Mouse (Mus musculus): ENCODE measurements around the gene Man2c1.

Gene Man2c1

DNA sequence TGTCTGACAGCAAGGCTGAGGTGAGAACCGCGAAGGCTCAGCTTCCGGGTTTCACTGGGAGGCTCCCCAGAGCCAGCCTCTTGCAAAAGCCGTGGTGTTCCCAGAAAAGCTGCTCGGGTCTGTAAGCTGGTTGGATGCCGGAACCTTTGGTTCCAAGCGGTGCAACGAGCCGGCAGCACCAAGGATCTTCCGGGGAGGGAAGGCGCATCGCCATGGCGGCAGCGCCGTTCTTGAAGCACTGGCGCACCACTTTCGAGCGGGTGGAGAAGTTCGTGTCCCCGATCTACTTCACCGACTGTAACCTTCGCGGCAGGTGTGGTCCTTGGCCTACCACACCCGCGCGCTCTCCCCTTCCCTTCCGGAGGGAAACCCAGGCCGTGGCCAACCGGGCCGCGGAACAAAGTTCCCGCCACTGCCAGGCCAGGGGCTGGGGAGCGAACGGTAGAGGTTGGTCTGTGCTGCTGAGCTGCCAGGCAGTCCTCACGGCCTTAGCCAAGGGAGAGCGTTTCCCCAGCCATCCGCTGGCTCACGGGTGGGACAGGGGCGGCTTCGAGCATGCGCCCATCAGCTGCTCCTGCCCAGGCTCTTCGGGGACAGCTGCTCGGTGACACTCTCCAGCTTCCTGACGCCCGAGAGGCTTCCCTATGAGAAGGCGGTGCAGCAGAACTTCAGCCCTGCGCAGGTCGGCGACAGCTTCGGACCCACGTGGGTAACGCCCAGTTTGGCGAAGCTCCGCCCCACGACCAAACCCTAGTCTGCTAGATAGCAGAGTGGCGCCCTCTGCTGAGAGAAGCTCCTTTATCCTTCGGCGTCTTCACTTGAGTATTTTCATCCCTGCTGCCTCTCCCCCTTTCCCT, at the start of gene Man2c1:
TSS of gene Man2c1 (plus strand) at position 114 of the 857 bp plus-strand sequence.
- peak; percentile 95 for DNase-seq

DNA sequence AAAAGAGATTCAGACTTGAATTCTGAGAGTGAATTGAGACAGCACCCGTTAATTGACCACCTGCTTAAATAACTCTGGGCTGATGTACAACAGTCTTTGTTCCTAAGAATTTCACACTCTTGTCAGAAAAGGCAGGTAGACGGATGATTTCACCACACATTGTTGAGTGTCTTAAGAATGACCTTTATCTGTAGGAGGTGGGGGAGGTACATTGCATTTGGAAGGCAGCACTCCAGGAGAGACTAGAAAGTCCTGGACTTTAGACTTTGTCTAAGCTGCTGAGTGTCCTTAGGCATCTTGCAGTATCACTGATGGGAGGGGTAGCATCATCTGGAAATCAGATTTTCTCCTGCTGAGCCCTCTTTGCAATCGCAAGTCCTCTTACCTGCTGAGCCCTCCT, 48.3 kb upstream of the Man2c1 start:
- DNase-seq, result no peak

DNA sequence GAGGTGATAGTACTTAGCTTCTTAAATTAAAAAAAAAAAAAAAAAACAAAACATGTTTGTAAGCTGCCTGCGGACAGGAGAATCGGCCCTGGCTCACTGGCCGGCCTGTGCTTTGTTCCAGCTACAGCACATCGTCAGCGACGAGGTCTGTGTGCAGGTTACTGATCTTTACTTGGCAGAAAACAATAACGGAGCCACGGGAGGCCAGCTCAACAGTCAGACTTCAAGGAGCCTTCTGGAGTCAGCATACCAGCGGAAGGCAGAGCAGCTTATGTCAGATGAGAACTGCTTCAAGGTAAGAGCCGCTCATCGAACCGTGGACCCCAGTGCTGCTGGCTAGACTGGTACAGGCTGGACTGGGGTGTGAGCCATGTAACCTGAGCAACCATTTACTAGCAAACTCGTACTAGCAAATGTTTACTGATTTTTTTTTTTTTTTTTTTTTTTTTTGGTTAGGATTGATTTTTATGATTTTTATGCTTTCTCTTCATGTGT, 13.2 kb upstream of the Man2c1 start:
- no peak for DNase-seq

DNA sequence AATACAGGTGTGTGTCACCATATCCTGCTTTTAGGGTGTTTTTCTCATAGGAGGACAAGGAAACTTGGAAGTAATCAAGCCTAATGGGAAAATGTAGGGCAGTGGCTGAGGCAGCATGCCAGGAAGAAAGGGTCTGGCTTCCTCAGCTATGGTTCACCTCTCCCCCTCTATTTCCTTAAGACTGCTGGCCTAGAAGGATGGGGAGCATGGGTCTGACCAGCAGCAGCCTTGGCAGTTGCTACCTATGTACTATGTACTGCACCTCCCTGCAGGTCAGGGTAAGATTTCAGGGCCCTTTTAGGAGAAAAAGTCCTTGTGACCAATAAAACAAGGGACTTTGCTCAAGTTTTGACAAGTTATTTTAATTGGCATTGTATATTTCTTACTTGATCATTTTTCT, 849 bp upstream of the Man2c1 start:
- peak; percentile 21 for DNase-seq

DNA sequence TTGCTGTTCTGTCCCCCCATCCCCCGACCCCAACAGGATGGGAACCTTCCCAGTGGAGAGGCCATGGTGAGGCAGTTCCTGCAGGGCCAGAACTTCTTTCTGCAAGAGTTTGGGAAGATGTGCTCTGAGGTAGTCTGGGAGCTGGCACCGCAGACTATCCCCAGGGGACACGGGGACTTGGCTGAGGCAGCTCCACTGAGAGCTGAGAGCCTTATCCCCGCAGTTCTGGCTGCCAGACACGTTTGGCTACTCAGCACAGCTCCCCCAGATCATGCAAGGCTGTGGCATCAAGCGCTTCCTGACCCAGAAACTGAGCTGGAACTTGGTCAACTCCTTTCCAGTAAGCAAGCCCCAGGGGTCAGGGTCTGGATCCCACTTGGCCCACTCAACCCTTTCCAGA, 6.8 kb downstream of the Man2c1 start:
- no peak for DNase-seq

GRCm38 (mm10) chr9:57137777-57138176, 7.3 kb downstream of the Man2c1 start:
- DNase-seq, result no peak

DNA sequence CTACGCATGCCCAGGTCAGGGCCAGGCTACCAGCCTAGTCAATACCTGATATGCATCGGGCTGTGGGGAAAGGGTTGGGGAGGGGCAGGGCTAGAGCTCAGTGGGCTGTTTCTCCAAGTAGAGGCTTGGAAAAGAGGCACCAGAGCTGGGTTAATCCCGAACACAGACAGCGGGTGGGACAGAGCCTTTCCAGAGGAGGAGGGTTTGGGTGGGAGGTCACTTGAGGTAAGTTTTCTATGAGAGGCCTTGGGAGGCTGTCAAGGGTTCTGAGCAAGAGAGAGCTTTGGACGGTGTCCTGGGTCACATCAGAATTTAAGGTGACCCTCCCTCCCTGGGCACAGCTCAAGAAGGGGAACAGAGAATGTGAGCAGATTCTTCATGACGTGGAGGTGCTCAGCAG, 8.0 kb downstream of the Man2c1 start:
- no peak for DNase-seq

GRCm38 (mm10) chr9:57139110-57139509, 8.6 kb downstream of the Man2c1 start:
- DNase-seq, result no peak

DNA sequence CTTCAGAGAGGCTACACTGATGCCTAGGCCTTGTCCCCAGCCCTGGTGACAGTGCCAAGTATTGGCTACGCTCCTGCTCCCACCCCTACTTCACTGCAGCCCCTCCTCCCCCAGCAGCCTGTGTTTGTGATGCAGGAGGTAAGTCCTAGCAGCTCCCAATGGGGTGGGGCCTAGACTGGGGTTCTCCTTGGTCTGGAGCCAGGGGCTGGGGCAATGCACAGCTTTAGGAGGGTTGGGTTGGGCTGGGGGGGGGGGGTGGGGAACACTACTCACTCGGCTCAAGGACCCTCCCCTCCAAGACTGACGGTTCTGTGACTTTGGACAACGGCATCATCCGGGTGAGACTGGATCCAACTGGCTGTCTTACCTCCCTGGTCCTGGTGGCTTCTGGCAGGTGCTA, 9.1 kb downstream of the Man2c1 start:
- no peak for DNase-seq

- no peak for DNase-seq
Measured at GRCm38 (mm10) chr9:57141417-57142353, 11.2 kb downstream of the Man2c1 start.

- no peak for DNase-seq
Measured at GRCm38 (mm10) chr9:57143212-57143611, 12.7 kb downstream of the Man2c1 start.

GRCm38 (mm10) chr9:57144830-57145229, 14.3 kb downstream of the Man2c1 start:
- DNase-seq, result no peak

DNA sequence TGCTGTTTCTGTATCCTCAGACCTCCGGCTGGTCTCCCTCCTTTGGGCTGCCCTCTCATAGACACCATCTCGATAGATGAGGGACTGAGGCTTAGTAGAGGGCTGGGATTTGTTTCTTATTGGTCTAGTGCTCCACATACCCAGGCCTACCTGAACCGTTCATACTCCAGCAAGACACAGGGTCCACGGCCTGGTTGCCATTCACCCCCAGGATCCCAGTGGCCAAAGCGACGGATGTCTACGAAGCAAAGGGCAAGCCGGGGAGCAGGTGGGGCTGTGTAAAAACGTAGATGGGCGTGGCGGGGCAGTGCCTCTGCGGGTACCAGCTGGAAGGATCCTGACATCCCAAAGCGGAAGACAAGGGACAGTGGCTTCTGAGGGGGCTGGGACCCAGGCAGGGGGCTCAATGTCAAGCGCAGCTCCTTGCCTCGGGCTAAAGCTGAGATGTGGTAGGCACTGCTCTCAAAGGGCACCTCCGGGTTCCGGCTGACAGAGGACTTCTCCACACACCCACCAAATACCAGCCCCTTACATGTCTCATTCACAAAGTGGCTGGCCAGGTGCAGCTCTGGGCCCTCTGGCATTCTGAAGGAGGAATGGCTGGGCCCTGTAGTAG, 16.1 kb downstream of the Man2c1 start:
- no peak for DNase-seq

- DNase-seq, result no peak
Measured at GRCm38 (mm10) chr9:57147205-57148143, 17.0 kb downstream of the Man2c1 start.

GRCm38 (mm10) chr9:57148144-57148878, 17.8 kb downstream of the Man2c1 start, which contains the start of gene Neil1:
Gene Neil1, minus strand, starts transcription at chr9:57148305.
- peak; percentile 92 for DNase-seq

DNA sequence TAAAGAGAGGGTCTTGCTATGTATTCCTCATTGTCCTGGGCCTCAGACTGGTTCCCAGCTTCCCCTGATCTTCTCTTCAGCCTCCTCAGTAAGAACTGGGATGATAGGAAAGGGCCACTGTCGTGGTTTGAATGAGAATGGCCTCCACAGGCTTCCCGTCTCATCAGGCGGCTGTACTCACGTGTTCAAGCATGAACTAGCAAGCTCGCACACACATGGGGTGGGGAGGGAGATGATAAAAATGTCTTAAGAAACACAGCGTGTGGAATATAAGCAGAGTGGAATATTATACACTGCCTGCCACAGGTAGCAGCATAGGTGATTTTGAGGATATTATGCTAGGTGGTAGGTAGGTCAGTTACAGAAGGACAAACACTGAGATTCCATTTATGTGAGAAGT, 18.5 kb downstream of the Man2c1 start:
- no peak for DNase-seq

DNA sequence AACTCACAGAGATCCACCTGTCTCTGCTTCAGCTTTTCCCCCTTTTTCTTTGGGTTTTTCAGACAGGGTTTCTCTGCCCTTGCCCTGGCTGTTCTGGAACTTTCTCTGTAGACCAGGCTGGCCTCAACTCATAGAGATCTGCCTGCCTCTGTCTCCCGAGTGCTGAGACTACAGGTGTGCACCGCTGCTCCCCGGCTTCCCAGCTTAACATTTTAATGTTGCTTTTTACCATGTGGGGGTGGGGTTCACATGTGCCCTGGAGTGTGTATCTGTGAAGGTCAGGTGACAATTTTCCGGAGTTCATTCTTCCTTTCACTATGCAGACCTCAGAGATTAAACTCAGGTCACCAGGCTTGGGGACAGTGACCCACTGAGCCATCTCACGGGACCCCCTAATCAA, 19.7 kb downstream of the Man2c1 start:
- DNase-seq, result no peak

DNA sequence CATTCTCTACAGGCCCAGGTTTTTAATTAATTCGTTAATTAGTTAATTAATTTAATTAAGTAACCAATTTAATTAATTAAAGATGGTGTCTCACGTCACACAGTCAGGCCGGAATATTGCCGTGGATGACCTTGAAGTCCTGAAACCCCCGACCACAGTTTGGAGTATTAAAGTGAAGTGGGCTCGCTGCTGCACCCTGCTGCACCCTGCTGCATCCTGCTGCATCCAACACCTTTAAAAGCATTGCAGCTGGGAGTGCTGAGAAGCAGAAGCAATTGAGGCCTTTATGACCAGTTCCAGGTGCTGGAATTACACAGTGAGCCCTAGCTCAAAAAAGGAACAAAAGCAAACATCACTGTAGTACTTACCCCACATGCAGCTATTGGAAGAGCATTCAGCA, 21.8 kb downstream of the Man2c1 start:
- DNase-seq, result no peak

GRCm38 (mm10) chr9:57156383-57156782, 25.9 kb downstream of the Man2c1 start:
- no peak for DNase-seq

GRCm38 (mm10) chr9:57156823-57157222, 26.3 kb downstream of the Man2c1 start:
- no peak for DNase-seq

DNA sequence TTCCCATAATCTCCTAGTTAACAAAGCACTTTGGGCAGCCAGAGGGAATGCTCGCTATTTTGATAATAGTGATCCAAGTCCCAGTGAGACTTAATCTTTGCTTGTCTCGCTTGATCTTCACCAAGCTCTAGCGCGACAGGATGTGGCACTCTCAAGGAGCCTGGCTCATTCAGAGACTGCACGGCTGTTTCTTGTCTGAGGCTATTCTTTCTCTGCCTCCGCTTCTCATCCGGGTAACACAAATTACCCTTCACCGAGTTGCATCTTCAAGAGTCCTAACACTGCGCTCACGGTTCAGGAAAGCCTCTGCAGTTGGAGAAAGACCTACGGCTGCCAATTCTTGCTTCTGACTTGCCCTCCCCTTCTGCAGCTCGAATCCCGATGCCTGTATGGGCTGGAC, 27.0 kb downstream of the Man2c1 start:
- DNase-seq, result no peak

Data from cerebellum, adult 11-12 months (tissue).